Mouse (Mus musculus) left cerebral cortex, postnatal 25 days (tissue): Measurements from ENCODE around the gene Cort. TPM values are rescaled to one million over a fixed set of nuclear protein-coding genes. Genes with fewer than 3 reads are reported as not detected.
"Not testable (repeated sequence)": the region's sequence is repeated elsewhere in the genome, so short reads cannot be mapped to it uniquely, and the experiment has no call there.

Experiments
- DNase-seq, 2 experiments: peaks; one replicate each; pipeline ENCODE4 v3.0.0; 2022; ENCODE audit warnings: low spot score in 2 of 2, mixed read lengths in 1 of 2
- intact Hi-C: fragments of 180-260 bp; cut with DNase I; formaldehyde crosslinking; loops from one replicate; pipeline ENCODE4 v1.15.1; 2025
- total RNA-seq, 2 experiments: library from RNA; stranded (reverse); gene quantifications; 2 replicates each; pipeline ENCODE4 v1.2.3; 2021

Gene Cort
- 10 to 100 TPM; 13.7 to 14.1 TPM for total RNA-seq

GRCm38 (mm10) chr4:149126663-149127062, at the start of gene Cort:
Gene Cort, minus strand, starts transcription at chr4:149126763.
- DNase-seq: peak in 1 of 2 experiments; percentile 54
- intact Hi-C loops: no loop called here

DNA sequence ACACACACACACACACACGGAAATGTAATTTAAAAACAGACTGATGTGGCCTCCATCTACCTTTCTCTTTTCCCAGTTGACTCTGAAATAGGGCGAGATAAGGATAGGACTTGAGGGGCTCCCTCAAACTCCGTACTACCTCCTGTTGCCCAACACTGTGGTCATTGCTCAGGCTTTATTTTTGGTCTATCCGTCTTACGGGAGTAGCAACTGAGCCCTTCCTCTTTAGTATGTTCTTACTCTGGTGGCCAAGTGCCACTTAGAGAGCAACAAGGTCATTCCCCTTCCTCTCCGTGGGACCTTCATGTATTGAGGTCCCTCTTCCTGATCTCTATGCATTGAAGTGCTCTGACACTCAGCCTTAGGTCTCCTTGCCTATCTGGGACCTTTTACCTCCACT, 47.1 kb upstream of the Cort start:
- no peak for DNase-seq
- intact Hi-C loops: no loop called here

- intact Hi-C loops: no loop called here
Observed at GRCm38 (mm10) chr4:149172666-149173065, 46.1 kb upstream of the Cort start.

DNA sequence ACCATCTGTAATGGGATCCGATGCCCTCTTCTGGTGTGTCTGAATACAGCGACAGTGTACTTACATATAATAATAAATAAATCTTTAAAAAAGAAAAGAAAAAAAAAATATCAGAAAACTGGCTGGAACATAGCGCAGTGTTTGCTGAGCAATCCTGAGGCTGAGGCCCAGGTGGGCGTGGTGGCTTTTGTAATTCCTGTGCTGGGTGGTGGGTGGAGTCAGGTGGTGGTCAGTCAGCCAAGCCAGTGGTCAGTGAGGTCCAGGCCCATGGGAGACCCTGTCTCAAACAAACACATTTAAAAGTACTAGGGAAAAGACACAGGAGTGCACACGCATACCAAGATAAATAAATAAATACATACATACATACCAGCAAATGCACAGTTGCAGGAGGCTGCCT, 45.5 kb upstream of the Cort start:
- no peak for DNase-seq
- intact Hi-C loops: no loop called here

More at GRCm38 (mm10) chr4:149172666-149173065, 46.1 kb upstream of the Cort start:
- DNase-seq: no peak

- DNase-seq: peak in 1 of 2 experiments; percentile 27
- intact Hi-C loops: no loop called here
Observed at GRCm38 (mm10) chr4:149171581-149171981, 45.0 kb upstream of the Cort start.

DNA sequence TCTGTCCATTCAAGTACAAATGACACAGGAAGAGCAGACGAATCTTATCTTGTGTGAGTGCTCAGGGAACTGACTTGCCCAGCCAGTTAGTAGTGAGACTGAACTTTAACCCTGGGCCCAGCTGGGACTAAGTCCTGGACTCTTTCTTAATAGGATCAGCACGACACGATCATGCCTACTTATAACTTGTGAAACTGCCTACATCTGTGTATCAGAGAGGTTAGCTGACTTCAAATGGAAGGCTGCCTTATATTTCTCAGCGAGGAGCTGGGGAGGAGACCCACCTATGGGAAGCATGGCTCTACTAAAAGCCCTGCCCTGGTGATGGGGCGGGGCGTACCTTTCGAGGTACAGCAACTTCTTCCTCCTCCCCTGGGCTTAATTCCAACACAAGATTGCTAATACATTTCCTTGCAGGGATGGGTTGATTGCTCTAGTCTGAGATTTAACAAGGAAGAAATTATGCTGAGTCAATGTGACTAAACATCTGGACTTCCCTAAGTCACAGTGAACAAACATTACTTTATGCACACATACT, 43.9 kb upstream of the Cort start:
- intact Hi-C loops: no loop called here
- DNase-seq: no peak

DNA sequence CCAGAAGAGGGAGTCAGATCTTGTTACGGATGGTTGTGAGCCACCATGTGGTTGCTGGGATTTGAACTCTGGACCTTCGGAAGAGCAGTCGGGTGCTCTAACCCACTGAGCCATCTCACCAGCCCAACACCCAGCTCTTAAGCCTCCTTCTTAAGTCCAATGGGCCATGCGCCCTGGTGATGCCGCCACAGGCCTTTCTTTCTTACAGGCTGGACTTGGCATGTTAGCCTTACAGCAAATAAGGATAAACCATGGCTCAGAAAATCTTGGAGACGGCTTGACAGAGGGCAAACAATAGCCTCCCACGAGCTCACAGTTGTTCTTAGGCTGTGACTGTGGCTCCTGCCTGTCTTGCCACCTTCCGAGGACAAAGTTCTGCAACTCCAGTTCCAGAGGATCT, 43.4 kb upstream of the Cort start:
- intact Hi-C loops, DNase-seq: not testable (repeated sequence)

- no peak for DNase-seq
- intact Hi-C loops: no loop called here
Observed at GRCm38 (mm10) chr4:149168016-149168415, 41.5 kb upstream of the Cort start.

- intact Hi-C loops: no loop called here
- peak in 1 of 2 experiments; percentile 40 for DNase-seq
Observed at GRCm38 (mm10) chr4:149166957-149167611, 40.5 kb upstream of the Cort start.

DNA sequence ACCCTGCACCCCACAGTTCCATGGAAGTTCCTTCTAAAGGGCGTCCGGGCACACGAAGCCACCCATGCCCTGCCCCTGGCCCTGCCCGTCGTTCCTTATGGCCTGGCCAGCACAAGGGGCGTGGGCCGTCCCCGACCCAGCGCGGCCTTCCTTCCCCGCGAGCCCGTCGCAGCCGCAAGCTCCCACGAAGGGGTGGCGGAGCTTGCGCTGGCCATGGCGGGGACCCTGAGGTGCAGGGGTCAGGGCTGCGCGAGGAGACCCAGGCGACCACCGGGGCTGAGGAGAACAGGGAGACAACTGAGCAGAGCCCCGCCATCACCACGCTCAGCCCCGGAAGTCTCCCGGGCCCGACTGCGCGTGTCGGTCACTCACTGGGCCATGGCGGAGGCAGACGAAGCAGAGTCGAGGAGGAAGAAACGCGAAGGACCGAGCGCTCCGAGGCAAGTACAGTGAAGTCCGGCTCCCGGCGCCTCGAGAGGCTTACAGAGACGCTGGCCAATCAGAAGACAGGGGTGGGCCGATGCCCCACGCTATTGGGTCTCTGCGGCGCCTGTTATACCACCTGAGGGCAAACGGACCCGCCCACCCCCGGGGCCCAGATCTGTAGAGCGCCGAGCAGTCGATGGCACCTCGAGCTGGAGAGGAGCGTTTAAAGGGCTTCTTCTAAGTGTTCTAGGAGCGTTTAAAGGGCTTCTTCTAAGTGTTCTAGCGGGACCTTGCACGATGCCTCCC, 39.8 kb upstream of the Cort start, which contains the start of gene Pgd:
Gene Pgd (minus strand): TSS at position 557 of the 732 bp plus-strand sequence.
- DNase-seq: peak; percentile 98 to 99
- intact Hi-C loops: no loop called here

- DNase-seq: no peak
- intact Hi-C loops: no loop called here
Observed at GRCm38 (mm10) chr4:149164150-149164549, 37.6 kb upstream of the Cort start.

DNA sequence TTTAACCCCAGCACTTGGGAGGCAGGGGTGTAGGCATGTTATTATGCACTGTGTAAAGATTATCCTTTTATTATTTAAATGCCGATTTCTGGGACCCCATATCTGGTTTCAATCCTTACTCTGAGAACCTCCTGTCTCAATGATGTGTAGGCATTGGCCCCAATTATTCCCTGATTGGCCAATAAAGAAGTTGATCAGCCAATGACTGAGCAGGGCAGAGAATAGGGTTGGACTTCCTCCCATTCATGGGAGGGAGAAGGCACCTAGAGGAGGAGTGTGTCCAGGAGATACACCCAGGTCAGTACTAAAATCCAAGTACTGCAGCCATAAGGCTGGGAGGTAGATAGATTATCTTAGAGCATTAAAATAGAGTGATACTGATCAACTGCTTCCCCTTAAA, 36.6 kb upstream of the Cort start:
- intact Hi-C loops: no loop called here

GRCm38 (mm10) chr4:149161166-149161565, 34.6 kb upstream of the Cort start:
- no peak for DNase-seq
- intact Hi-C loops: no loop called here

More for the DNA sequence above, 36.6 kb upstream of the Cort start:
- DNase-seq: no peak

DNA sequence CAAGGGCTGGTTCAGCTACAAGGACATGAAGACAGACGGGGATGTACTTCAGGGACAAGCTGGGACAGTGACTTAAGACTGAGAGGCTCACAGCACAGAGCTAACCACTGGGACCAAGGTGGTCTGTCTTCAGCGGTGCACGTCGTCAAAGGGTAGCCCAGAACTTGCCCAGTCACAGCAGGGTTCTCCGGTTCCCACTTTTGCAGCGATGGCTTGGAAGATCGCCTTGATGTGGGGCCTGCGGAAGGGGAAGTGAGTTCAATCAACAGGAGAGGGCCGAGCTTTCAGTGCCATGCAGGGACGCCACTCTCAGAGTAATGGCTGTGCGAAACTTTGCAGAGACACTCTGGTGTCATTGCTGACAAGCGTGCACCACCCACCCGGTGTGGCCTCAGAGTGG, 33.3 kb upstream of the Cort start:
- intact Hi-C loops: no loop called here
- no peak for DNase-seq

DNA sequence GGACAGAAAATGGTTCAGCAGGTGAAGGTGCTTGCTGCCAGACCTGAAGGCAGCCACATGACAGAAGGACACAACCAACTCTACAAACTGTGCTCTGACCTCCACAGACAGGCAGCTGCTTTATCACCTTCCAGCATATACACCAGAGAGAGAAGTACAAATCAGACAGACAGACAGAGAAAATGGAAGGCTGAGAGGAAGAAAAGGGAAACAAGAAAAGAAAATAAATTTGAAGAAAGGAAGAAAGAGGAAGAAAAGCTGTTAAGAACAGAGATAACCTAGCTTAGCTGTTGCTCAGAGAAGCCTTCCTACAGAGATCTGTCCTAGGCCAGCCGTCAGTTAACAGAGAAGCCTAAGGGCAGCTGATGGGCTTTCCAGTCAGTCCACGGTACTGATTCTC, 32.6 kb upstream of the Cort start:
- intact Hi-C loops: no loop called here
- DNase-seq: no peak

- intact Hi-C loops: no loop called here
- no peak for DNase-seq
Observed at GRCm38 (mm10) chr4:149157415-149157973, 30.9 kb upstream of the Cort start.

DNA sequence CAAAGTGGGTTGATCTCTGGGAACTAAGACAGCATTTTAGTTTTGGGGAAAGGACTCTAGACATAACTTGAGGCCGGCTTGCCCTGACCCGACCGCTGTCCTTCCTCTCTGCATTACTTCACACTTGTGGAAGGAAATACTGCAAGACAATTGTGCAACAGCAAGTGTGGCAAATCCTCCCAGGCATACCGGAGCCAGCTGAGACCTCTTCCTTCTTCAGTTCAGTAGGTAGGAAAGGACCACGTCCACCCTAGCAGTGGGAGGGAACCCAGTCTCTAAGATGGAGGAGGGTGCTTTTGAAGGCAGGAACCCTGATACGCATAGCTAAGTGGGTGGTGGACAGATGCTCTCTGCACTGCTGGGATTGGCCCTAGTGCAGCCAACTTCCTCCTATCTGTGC, 29.1 kb upstream of the Cort start:
- intact Hi-C loops: no loop called here
- no peak for DNase-seq

DNA sequence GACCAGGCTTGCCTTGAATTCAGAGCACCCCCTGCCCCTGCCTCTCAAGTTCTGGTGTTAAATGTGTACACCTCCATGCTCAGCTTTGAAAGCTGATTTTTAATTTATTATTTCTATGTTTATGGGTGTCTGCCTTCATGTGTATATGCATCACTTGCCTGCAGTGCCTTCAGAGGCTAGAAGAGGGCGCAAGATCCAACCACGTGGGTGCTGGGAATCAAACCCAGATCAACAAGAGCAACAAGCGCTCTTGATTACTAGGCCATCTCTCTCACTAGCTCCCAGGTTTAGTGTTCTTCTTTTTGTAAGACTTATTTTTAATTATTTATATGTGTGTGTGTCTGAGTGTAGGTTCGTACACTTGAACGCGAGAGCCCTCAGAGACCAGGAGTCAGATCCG, 28.3 kb upstream of the Cort start:
- intact Hi-C loops: no loop called here
- DNase-seq: no peak

- DNase-seq: no peak
- intact Hi-C loops: no loop called here
Observed at GRCm38 (mm10) chr4:149150721-149151120, 24.2 kb upstream of the Cort start.

GRCm38 (mm10) chr4:149150256-149150655, 23.7 kb upstream of the Cort start:
- no peak for DNase-seq
- intact Hi-C loops: no loop called here

DNA sequence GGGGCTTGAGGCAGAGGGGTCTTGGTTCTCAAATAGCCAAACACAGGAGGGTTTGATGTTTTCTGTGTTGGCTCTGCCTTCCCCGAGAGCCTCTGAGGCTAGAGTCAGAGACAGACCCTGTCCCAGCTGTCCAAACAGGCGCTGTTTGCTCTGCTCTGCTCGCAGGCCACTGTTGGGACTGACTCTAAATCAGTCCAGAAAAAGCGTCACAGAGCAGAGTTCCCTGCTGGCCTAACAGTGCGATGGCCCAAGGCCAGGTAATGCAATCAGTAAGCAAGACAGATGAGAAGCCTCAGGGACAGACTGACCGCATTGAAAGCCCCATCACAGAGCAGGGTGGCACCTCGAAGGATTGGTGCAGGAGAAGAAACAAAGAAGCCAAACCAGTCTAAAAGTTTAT, 23.0 kb upstream of the Cort start:
- no peak for DNase-seq
- intact Hi-C loops: no loop called here
